Mouse (Mus musculus) CH12.LX (cell line): ENCODE results near the gene Klhdc10. TPM values are rescaled to one million over a fixed set of nuclear protein-coding genes. Genes with fewer than 3 reads are reported as not detected.
A peak's percentile ranks its signal among the peaks of the same experiment; 100 is the strongest.

Source experiments
- DNase-seq: peaks from one replicate; pipeline ENCODE4 v3.0.0-alpha.2; 2013; ENCODE audit errors: extremely low read depth
- H3K27ac ChIP-seq: 2 replicates; pipeline ENCODE4 v1.5.1; 2012; ENCODE audit warnings: low read depth, mild to moderate bottlenecking, control low read depth, moderate library complexity; ENCODE audit not compliant: insufficient read depth
- H3K27me3 ChIP-seq: replicated peaks from 2 replicates; pipeline ENCODE3; 2012; ENCODE audit warnings: inconsistent platforms
- H3K36me3 ChIP-seq, 2 experiments: replicated peaks in 1 of 2; 2 replicates each; pipeline versions ENCODE3 to v1.6.1; 2012; ENCODE audit warnings: inconsistent platforms in 1 of 2, low read length in 1 of 2, mild to moderate bottlenecking in 1 of 2, mixed read lengths in 1 of 2, moderate library complexity in 1 of 2; ENCODE audit not compliant: control insufficient read depth in 1 of 2, insufficient read depth in 1 of 2
- H3K4me1 ChIP-seq, 2 experiments: 2 replicates each; pipeline ENCODE4 v1.6.1; 2012; ENCODE audit warnings: inconsistent platforms in 1 of 2, moderate library complexity in 1 of 2; ENCODE audit not compliant: insufficient read depth in 2 of 2, control insufficient read depth in 1 of 2
- H3K4me2 ChIP-seq: 2 replicates; pipeline ENCODE4 v1.6.1; 2012; ENCODE audit warnings: low read depth, mild to moderate bottlenecking, control low read depth; ENCODE audit not compliant: poor library complexity, insufficient read depth, severe bottlenecking
- H3K4me3 ChIP-seq, 3 experiments: fragments of 150-350 bp in 1 of 3; sonication (generic) in 1 of 3; replicated peaks in 1 of 3; 2 replicates each; pipeline versions ENCODE3 to v1.5.1; 2011 to 2012; ENCODE audit warnings: low read depth in 2 of 3, low read length in 2 of 3, mild to moderate bottlenecking in 2 of 3, moderate library complexity in 2 of 3, control low read depth in 1 of 3, improper control_type of control experiment in 1 of 3, inconsistent platforms in 1 of 3, mixed read lengths in 1 of 3; ENCODE audit not compliant: poor library complexity in 1 of 3
- H3K79me2 ChIP-seq: replicated peaks from 2 replicates; pipeline ENCODE4 v1.6.1; 2012; ENCODE audit warnings: mild to moderate bottlenecking, moderate library complexity; ENCODE audit not compliant: control insufficient read depth, poor library complexity, insufficient read depth, severe bottlenecking; ENCODE audit errors: extremely low read depth
- H3K9ac ChIP-seq: 2 replicates; pipeline ENCODE4 v1.6.1; 2012; ENCODE audit warnings: low read depth, mild to moderate bottlenecking, control low read depth, moderate library complexity; ENCODE audit not compliant: insufficient read depth
- H3K9me3 ChIP-seq: replicated peaks from 2 replicates; pipeline ENCODE3; 2012; ENCODE audit warnings: low read length, inconsistent platforms, mixed read lengths
- CHD1 ChIP-seq: IDR thresholded peaks from 2 replicates; pipeline ENCODE4 v1.6.1; 2012; ENCODE audit warnings: low read depth, low read length, improper control_type of control experiment, inconsistent platforms
- CTCF ChIP-seq, 2 experiments: IDR thresholded peaks in 1 of 2; conservative IDR thresholded peaks in 1 of 2; 2 replicates each; pipeline ENCODE4 v1.5.1; 2011 to 2012; ENCODE audit warnings: low read depth in 2 of 2, low read length in 2 of 2, improper control_type of control experiment in 1 of 2, inconsistent platforms in 1 of 2, mild to moderate bottlenecking in 1 of 2, moderate library complexity in 1 of 2
- ETS1 ChIP-seq: conservative IDR thresholded peaks from 2 replicates; pipeline ENCODE4 v1.6.1; 2012; ENCODE audit warnings: low read depth, mild to moderate bottlenecking, inconsistent platforms, low read length, improper control_type of control experiment, moderate library complexity
- IRF4 ChIP-seq: IDR thresholded peaks from 2 replicates; pipeline ENCODE4 v1.6.1; 2014; ENCODE audit warnings: low read depth, mild to moderate bottlenecking, inconsistent platforms, low read length, improper control_type of control experiment
- JUN ChIP-seq: IDR thresholded peaks from 2 replicates; pipeline ENCODE4 v1.6.1; 2011; ENCODE audit warnings: low read depth, mild to moderate bottlenecking, low read length, improper control_type of control experiment, moderate library complexity; ENCODE audit not compliant: insufficient read depth
- JUND ChIP-seq: conservative IDR thresholded peaks from 2 replicates; pipeline ENCODE4 v1.6.1; 2011; ENCODE audit warnings: low read depth, low read length, improper control_type of control experiment
- KAT2A ChIP-seq: IDR thresholded peaks from 2 replicates; pipeline ENCODE4 v1.6.1; 2012; ENCODE audit warnings: low read length, improper control_type of control experiment, inconsistent platforms; ENCODE audit not compliant: insufficient replicate concordance
- MEF2A ChIP-seq: IDR thresholded peaks from 2 replicates; pipeline ENCODE4 v1.6.1; 2014; ENCODE audit warnings: low read depth, mild to moderate bottlenecking, inconsistent platforms, low read length, improper control_type of control experiment, borderline replicate concordance
- NRF1 ChIP-seq: IDR thresholded peaks from 2 replicates; pipeline ENCODE4 v1.6.1; 2014; ENCODE audit warnings: low read depth, mild to moderate bottlenecking, inconsistent platforms, low read length, improper control_type of control experiment, moderate library complexity
- PAX5 ChIP-seq: IDR thresholded peaks from 2 replicates; pipeline ENCODE4 v1.6.1; 2012; ENCODE audit warnings: low read length, inconsistent platforms, mixed read lengths
- RAD21 ChIP-seq: IDR thresholded peaks from 2 replicates; pipeline ENCODE4 v1.6.1; 2011; ENCODE audit warnings: low read depth, mild to moderate bottlenecking, low read length, improper control_type of control experiment, moderate library complexity
- SMC3 ChIP-seq: IDR thresholded peaks from 2 replicates; pipeline ENCODE4 v1.6.1; 2011; ENCODE audit warnings: low read depth, low read length, improper control_type of control experiment
- USF2 ChIP-seq: conservative IDR thresholded peaks from 2 replicates; pipeline ENCODE4 v1.6.1; 2011; ENCODE audit warnings: low read depth, low read length, improper control_type of control experiment
- ZC3H11A ChIP-seq: IDR thresholded peaks from 2 replicates; pipeline ENCODE4 v1.6.1; 2012; ENCODE audit warnings: low read depth, mild to moderate bottlenecking, inconsistent platforms, low read length, improper control_type of control experiment
- ZMIZ1 ChIP-seq: IDR thresholded peaks from 2 replicates; pipeline ENCODE4 v1.6.1; 2012; ENCODE audit warnings: low read depth, mild to moderate bottlenecking, inconsistent platforms, low read length, improper control_type of control experiment
- dilution Hi-C: fragments of 300-500 bp; cut with MboI; formaldehyde crosslinking; loops from 2 replicates; pipeline ENCODE4 v1.14.3; 2020; ENCODE audit warnings: low sequenced_read_pairs; ENCODE audit not compliant: extremely low pct_unique_long_range_greater_than_20kb, extremely low pct_ligation_motif_present
- in situ Hi-C: fragments of 300-500 bp; cut with MboI; formaldehyde crosslinking; loops from 3 replicates; pipeline ENCODE4 v1.14.3; 2019; ENCODE audit warnings: low sequenced_read_pairs, low pct_ligation_motif_present, low pct_unique_long_range_greater_than_20kb, mixed read lengths
- polyA plus RNA-seq: library from polyadenylated mRNA; unstranded; fragments of >175 nt; gene quantifications from 2 replicates; pipeline ENCODE4 v1.2.1, GENCODE M21; 2012; ENCODE audit warnings: low read depth; ENCODE audit not compliant: insufficient read length
- total RNA-seq, 2 experiments: library from RNA; depleted of rRNA; stranded (reverse); fragments of 300-350 nt in 1 of 2; fragments of >200 nt in 1 of 2; gene quantifications; 2 replicates each; pipeline ENCODE4 v1.2.3; 2012 to 2014

Klhdc10 gene
- total and polyA plus RNA-seq, 3 experiments: 22.1 to 30.6 (median 29.6) TPM

- H3K27ac ChIP-seq: no peak overlapping the region
- H3K9me3 ChIP-seq: no peaks in the 10 kb centered on the region
- in situ Hi-C loops: loop anchor here (25.0 kb wide), 1 partner anchor 571 kb away; no protein-coding TSS in a partner anchor
- no peak overlapping the region for H3K9ac ChIP-seq
- H3K36me3 ChIP-seq: peaks cover 0 to 26% of the 10 kb centered on the region in 2 experiments
- H3K4me1 ChIP-seq: 0 out of 4 replicates have a peak, but pooled peaks cover 0 to 2% of the 10 kb centered on the region in 2 experiments
- no peaks in the 10 kb centered on the region for H3K27me3 ChIP-seq
- no peak overlapping the region for H3K4me3 ChIP-seq
- DNase-seq: no peak
- 0 out of 2 replicates have a peak, but pooled peaks cover 2% of the 10 kb centered on the region for H3K79me2 ChIP-seq
- no peak overlapping the region for H3K4me2 ChIP-seq
- dilution Hi-C loops: no loop called here
- TF ChIP-seq PAX5 (no peak), CTCF (conservative IDR thresholded peaks at IDR 0.05 in 1 of 2, IDR thresholded peaks at IDR 0.05 in 1 of 2; ENCODE audit: low read depth in 2 of 2, low read length in 2 of 2) (peak in 1 of 2 experiments; percentile 24; a peak in 2 of 4 replicates)
These were observed 14.5 kb downstream of the Klhdc10 start for GRCm38 (mm10) chr6:30416126-30416525.

DNA sequence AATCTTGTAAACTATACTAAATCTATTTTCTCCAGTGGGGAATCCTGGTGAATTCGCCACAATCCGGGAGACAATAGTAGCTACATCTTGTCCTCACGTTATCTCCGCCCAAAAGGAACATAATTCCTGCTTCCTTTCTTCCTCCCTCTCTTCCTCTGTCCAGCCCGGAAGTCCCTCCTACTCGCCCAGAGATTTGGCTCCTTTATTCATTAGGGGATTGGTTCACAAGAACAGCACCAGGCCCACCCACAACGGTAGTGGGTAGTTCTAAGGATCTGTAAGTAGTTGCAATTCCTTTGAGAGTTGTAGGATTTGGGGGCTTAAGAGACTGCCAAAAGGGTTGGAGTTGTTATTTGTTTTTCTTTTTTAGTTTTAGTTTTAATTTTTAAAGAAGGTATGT, 15.1 kb downstream of the Klhdc10 start:
- in situ Hi-C loops (loop anchor here (25.0 kb wide), 1 partner anchor 570 kb away; no protein-coding TSS in a partner anchor), dilution Hi-C loops (no loop called here)
- no peak for DNase-seq
- Histone ChIP-seq H3K9me3 (no peaks in the 10 kb centered on the region), H3K36me3 (peaks cover 0 to 29% of the 10 kb centered on the region in 2 experiments), H3K9ac (no peak overlapping the region), H3K4me3 (no peak overlapping the region), H3K27ac (no peak overlapping the region), H3K4me2 (no peak overlapping the region), H3K79me2 (0 out of 2 replicates have a peak, but pooled peaks cover 2% of the 10 kb centered on the region), H3K4me1 (0 out of 4 replicates have a peak, but pooled peaks cover 0 to 2% of the 10 kb centered on the region in 2 experiments), H3K27me3 (no peaks in the 10 kb centered on the region)
- TF ChIP-seq USF2 (no peak), NRF1 (no peak), IRF4 (no peak), ZC3H11A (no peak), JUND (no peak), ETS1 (no peak), KAT2A (no peak), JUN (no peak), SMC3 (no peak)

GRCm38 (mm10) chr6:30432461-30433192, 31.0 kb downstream of the Klhdc10 start:
- H3K36me3 ChIP-seq: peaks cover 0 to 20% of the 10 kb centered on the region in 2 experiments
- no peaks in the 10 kb centered on the region for H3K27me3 ChIP-seq
- H3K27ac ChIP-seq: no peak overlapping the region
- dilution Hi-C loops: no loop called here
- no peak overlapping the region for H3K4me2 ChIP-seq
- in situ Hi-C loops: no loop called here
- no peak for DNase-seq
- no peak overlapping the region for H3K9ac ChIP-seq
- no peak overlapping the region for H3K4me3 ChIP-seq
- TF ChIP-seq RAD21 (no peak), ZMIZ1 (no peak), CHD1 (no peak), CTCF (conservative IDR thresholded peaks at IDR 0.05 in 1 of 2, IDR thresholded peaks at IDR 0.05 in 1 of 2; ENCODE audit: low read depth in 2 of 2, low read length in 2 of 2) (no peak), MEF2A (no peak), ETS1 (no peak)
- no peaks in the 10 kb centered on the region for H3K79me2 ChIP-seq
- H3K9me3 ChIP-seq: no peaks in the 10 kb centered on the region
- H3K4me1 ChIP-seq: no peaks in the 10 kb centered on the region
